Mouse (Mus musculus) kidney, adult 8-10 months (tissue): ENCODE measurements around the gene Serp2.

ENCODE experiments used
- DNase-seq, 2 experiments: peaks; one replicate each; pipeline ENCODE4 v3.0.0; 2022

The Serp2 gene

GRCm38 (mm10) chr14:76489128-76489527 is 67.6 kb downstream of the Serp2 start:
- no peak for DNase-seq

- DNase-seq: peak in 1 of 2 experiments; percentile 18
Measured at GRCm38 (mm10) chr14:76488101-76489044, 68.3 kb downstream of the Serp2 start.

GRCm38 (mm10) chr14:76487609-76488008 is 69.1 kb downstream of the Serp2 start:
- no peak for DNase-seq

- DNase-seq: peak; percentile 38 to 58
Measured at GRCm38 (mm10) chr14:76483701-76484100, 73.0 kb downstream of the Serp2 start.
